Mouse (Mus musculus): Measurements from ENCODE around the gene Crp.

DNA sequence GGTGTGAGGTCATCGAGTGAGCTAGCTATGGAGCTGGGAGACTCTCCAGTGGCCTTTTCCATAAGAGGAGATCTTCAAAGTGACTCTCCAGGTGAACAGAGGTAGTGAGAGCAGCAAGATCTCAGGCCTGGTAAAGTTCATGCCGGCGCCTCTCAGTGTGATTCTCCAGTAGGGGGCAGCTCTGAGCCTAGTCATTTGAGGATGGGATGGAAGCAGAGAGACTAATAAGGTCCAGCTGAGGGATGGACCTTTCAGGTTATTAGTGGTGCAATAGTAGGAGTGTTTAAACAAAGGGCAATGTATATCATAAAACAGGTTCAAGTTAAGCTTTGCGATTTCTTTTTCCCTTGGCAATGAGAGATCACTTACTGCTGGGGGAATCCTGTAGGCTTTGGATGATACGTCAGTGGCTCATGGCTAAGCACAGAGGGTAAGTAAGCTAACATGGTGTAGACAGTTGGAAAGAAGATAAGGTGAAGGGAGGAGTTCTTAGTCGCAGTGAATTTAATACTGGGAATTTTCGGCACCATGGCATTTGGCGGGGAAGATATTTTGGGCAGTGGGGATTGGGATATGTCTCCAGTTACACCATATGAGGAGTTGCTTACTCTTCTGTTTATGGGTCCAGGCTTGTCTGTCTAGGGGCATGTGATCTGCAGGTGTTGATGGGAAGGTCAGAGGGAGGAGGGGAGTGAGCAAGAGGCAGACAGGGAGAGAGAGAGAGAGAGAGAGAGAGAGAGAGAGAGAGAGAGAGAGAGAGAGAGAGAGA, 47.2 kb upstream of the Crp start:
- TF ChIP-seq MAFK (IDR thresholded peaks at IDR 0.05; ENCODE audit: insufficient read depth, low read depth, low read length) (no peak), ZC3H11A (IDR thresholded peaks at IDR 0.05; ENCODE audit: borderline replicate concordance, low read depth, low read length) (no peak)
